Mouse (Mus musculus) kidney, postnatal 25 days (tissue): ENCODE data around the gene Gm28230.

Source experiments
- DNase-seq, 2 experiments: peaks; one replicate each; pipeline ENCODE4 v3.0.0; 2021; ENCODE audit warnings: mixed read lengths in 2 of 2

The Gm28230 gene

GRCm38 (mm10) chr2:74740311-74741091 is 14.0 kb downstream of the Gm28230 start:
- DNase-seq = peak in 1 of 2 experiments; percentile 57

GRCm38 (mm10) chr2:74741252-74741978 is 14.9 kb downstream of the Gm28230 start:
- no peak for DNase-seq

- no peak for DNase-seq
These were observed 15.4 kb downstream of the Gm28230 start for GRCm38 (mm10) chr2:74741979-74742277.

- DNase-seq = no peak
These were observed 19.2 kb downstream of the Gm28230 start for GRCm38 (mm10) chr2:74745540-74746297.

DNA sequence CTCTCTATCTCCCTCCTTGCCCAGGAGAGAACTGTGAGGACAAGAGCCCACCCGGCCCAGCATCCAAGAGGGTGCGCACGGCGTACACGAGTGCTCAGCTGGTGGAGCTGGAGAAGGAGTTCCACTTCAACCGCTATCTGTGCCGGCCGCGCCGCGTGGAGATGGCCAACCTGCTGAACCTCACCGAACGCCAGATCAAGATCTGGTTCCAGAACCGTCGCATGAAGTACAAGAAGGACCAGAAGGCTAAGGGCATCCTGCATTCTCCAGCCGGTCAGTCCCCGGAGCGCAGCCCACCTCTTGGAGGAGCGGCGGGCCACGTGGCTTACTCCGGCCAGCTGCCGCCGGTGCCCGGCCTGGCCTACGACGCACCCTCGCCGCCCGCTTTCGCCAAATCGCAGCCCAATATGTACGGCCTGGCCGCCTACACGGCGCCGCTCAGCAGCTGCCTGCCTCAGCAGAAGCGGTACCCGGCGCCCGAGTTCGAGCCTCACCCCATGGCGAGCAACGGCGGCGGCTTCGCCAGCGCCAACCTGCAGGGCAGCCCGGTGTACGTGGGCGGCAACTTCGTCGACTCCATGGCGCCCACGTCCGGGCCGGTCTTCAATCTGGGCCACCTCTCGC is 19.9 kb downstream of the Gm28230 start:
- no peak for DNase-seq

- DNase-seq = no peak
These were observed 20.5 kb downstream of the Gm28230 start for GRCm38 (mm10) chr2:74747006-74747405.

GRCm38 (mm10) chr2:74747661-74748141 is 21.2 kb downstream of the Gm28230 start:
- no peak for DNase-seq

GRCm38 (mm10) chr2:74748436-74748995 is 22.0 kb downstream of the Gm28230 start:
- DNase-seq = no peak

- DNase-seq = peak; percentile 60 to 83
These were observed 23.0 kb downstream of the Gm28230 start for GRCm38 (mm10) chr2:74749337-74750121.

GRCm38 (mm10) chr2:74750731-74751250 is 24.3 kb downstream of the Gm28230 start:
- no peak for DNase-seq

GRCm38 (mm10) chr2:74751861-74752260 is 25.3 kb downstream of the Gm28230 start:
- no peak for DNase-seq

GRCm38 (mm10) chr2:74752431-74753174 is 26.1 kb downstream of the Gm28230 start:
- peak in 1 of 2 experiments; percentile 39 for DNase-seq

DNA sequence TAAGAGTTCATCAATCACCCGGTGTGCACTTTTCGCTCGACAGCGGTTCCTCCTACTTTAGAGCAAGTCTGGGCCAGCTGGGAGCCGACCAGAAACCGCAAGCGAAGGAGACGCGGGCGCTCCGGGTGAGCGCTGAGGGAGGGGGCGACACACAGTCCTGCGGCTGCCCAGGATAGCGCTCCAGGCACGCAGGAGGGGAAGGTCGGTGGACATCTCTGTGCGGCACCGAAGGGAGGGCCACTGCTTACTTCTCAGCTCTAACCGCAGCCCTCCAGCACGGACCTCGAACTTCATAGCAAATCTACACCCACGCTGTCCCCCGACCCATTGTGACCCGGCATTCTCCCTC is 26.6 kb downstream of the Gm28230 start:
- DNase-seq = no peak

GRCm38 (mm10) chr2:74753711-74754110 is 27.2 kb downstream of the Gm28230 start:
- no peak for DNase-seq

- no peak for DNase-seq
These were observed 33.6 kb downstream of the Gm28230 start for GRCm38 (mm10) chr2:74760146-74760545.

DNA sequence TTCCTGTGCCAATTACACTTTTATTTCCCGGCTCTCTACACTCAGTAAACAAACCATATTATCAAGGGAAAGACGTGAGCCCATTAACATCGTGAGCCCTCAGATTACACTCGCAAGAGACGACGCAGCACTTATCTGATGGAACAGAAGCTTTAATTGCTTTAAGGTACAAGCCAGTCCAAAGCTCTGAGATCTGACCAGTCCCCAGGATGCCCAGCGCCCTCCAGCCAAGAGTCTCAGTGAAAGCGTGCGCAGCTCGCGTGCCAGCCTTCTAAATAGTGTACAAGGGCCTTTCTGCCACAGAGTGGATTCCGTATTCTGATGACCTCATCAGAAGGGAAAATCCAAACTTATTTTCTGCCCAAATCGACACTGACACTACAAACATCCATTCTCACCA is 35.4 kb downstream of the Gm28230 start:
- DNase-seq = no peak

GRCm38 (mm10) chr2:74762522-74763244 is 36.2 kb downstream of the Gm28230 start, which contains the start of gene Hoxd1:
Hoxd1 (plus strand) TSS chr2:74762980.
- DNase-seq = peak; percentile 61 to 83

GRCm38 (mm10) chr2:74763245-74763735 is 36.8 kb downstream of the Gm28230 start:
- DNase-seq = peak in 1 of 2 experiments; percentile 36

- DNase-seq = no peak
These were observed 37.4 kb downstream of the Gm28230 start for GRCm38 (mm10) chr2:74763976-74764375.

DNA sequence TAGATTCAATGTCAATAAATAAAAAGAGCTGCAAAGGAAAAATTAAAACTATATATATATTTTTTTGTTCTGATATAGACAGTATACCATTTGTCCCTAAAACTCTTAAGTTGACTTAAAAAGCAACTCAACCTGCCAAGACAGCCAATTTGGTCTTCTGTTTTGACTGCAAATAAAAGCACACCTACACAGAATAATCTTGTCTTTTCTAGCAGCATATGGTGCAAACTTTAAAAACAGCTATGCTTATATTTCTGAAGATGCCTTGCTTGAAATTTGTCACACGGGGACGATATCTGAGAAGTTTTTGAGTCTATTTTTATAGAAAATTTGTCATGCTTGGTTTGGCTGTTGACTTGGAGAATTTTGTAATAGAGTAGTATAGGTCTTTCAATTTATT is 47.8 kb downstream of the Gm28230 start:
- no peak for DNase-seq
